Mouse (Mus musculus) frontal cortex, postnatal 36 days (tissue): ENCODE measurements around the gene Rragd.

ENCODE experiments used
- DNase-seq, 2 experiments: peaks; one replicate each; pipeline ENCODE4 v3.0.0; 2022; ENCODE audit warnings: low spot score in 2 of 2

The Rragd gene

GRCm38 (mm10) chr4:33033515-33033914 is 50.7 kb downstream of the Rragd start:
- DNase-seq: no peak

GRCm38 (mm10) chr4:33039826-33040225 is 57.0 kb downstream of the Rragd start:
- no peak for DNase-seq

- no peak for DNase-seq
Observed at GRCm38 (mm10) chr4:33049601-33050000, 66.8 kb downstream of the Rragd start.

- DNase-seq: peak in 1 of 2 experiments; percentile 37
Observed at GRCm38 (mm10) chr4:33052055-33052454, 69.2 kb downstream of the Rragd start.

GRCm38 (mm10) chr4:33052650-33053049 is 69.8 kb downstream of the Rragd start:
- DNase-seq: no peak

- DNase-seq: no peak
Observed at GRCm38 (mm10) chr4:33054426-33054825, 71.6 kb downstream of the Rragd start.

- DNase-seq: no peak
Observed at GRCm38 (mm10) chr4:33056317-33056716, 73.5 kb downstream of the Rragd start.

- DNase-seq: peak; percentile 45 to 49
Observed at GRCm38 (mm10) chr4:33057890-33058687, 75.3 kb downstream of the Rragd start.

GRCm38 (mm10) chr4:33061158-33061557 is 78.3 kb downstream of the Rragd start:
- DNase-seq: no peak

- DNase-seq: no peak
Observed at GRCm38 (mm10) chr4:33062981-33063380, 80.1 kb downstream of the Rragd start, which contains the start of gene Gabrr2. Gabrr2 (plus strand) TSS chr4:33062999.

GRCm38 (mm10) chr4:33064986-33065385 is 82.1 kb downstream of the Rragd start:
- no peak for DNase-seq

- DNase-seq: no peak
Observed at GRCm38 (mm10) chr4:33066223-33066960, 83.6 kb downstream of the Rragd start.

GRCm38 (mm10) chr4:33067331-33067730 is 84.5 kb downstream of the Rragd start:
- DNase-seq: no peak

- DNase-seq: no peak
Observed at GRCm38 (mm10) chr4:33067826-33068225, 85.0 kb downstream of the Rragd start.

GRCm38 (mm10) chr4:33068894-33069293 is 86.1 kb downstream of the Rragd start:
- peak; percentile 33 to 62 for DNase-seq

GRCm38 (mm10) chr4:33070326-33070725 is 87.5 kb downstream of the Rragd start:
- DNase-seq: no peak

GRCm38 (mm10) chr4:33071337-33071736 is 88.5 kb downstream of the Rragd start:
- no peak for DNase-seq
